In genomic region chr11:107772002-107772401, GRCm38 (mm10) we compare ENCODE assay signal across 22 mouse cellular contexts. TPM values are rescaled to one million over a fixed set of nuclear protein-coding genes. Genes with fewer than 3 reads are reported as not detected.
DNase-seq lines count a peak whose midpoint lies in the region; ATAC-seq lines count a peak whose summit lies in the region.
"Had no signal": no experiment of that assay in that cellular context is flagged by ENCODE, and none has a peak within 500 bp of the region (broad histone marks: within the 10 kb centered on the region; RNA-seq: fewer than 3 reads in every experiment).

No protein-coding gene starts in this region.

- ATAC-seq in hindbrain, embryonic 14.5 days (ENCODE audit: low FRiP score) = no peak
- ATAC-seq in hindbrain, embryonic 11.5 days (ENCODE audit: low FRiP score) = no peak
- ATAC-seq: forebrain, embryonic 16.5 days had no signal

- peak overlapping the region; percentile 8; the same call in 1 of the 2 replicates for H3K27ac ChIP-seq in hindbrain, embryonic 14.5 days
- H3K27ac ChIP-seq in hindbrain, embryonic 11.5 days (ENCODE audit: low read depth, low read length) = no peak overlapping the region
- H3K27ac ChIP-seq: embryonic facial prominence, embryonic 13.5 days; kidney, postnatal 0 days; lung, embryonic 15.5 days; midbrain, embryonic 12.5 days; neural tube, embryonic 13.5 days had no signal

- DNase-seq in hindbrain, embryonic 14.5 days (ENCODE audit: low spot score) = no peak
- DNase-seq in hindbrain, embryonic 11.5 days (ENCODE audit: low spot score) = no peak
- DNase-seq in ovary, postnatal 36 days (ENCODE audit: low spot score) = peak; percentile 15
- no peak for DNase-seq in ovary, postnatal 10 days (ENCODE audit: low spot score)
- DNase-seq in adrenal gland, postnatal 36 days = peak; percentile 55 to 63
- peak; percentile 41 to 56 for DNase-seq in kidney, postnatal 4 days
- no peak for DNase-seq in urinary bladder, postnatal 25 days (ENCODE audit: low spot score)
- DNase-seq in left cerebral cortex, postnatal 4 days = no peak
- DNase-seq: gastrocnemius, postnatal 36 days; heart, postnatal 10 days; layer of hippocampus, adult 9-11 months; right cerebral cortex, postnatal 14 days; spleen, adult 18-20 months; thymus, postnatal 25 days had no signal

- intact Hi-C loops in left cerebral cortex, postnatal 4 days (cut with DNase I) = no loop called here

- no peaks in the 10 kb centered on the region for H3K27me3 ChIP-seq in hindbrain, embryonic 14.5 days (ENCODE audit: control insufficient read depth, insufficient read depth, low read length)
- no peaks in the 10 kb centered on the region for H3K27me3 ChIP-seq in hindbrain, embryonic 11.5 days (ENCODE audit: control insufficient read depth, insufficient read depth, low read length)
- H3K27me3 ChIP-seq: embryonic facial prominence, embryonic 13.5 days; lung, embryonic 15.5 days; midbrain, embryonic 12.5 days; neural tube, embryonic 13.5 days had no signal

- 49% methylated on average over 6 of the region's 6 CpGs for WGBS in hindbrain, embryonic 14.5 days
- 76% methylated on average over 6 of the region's 6 CpGs for whole genome bisulfite sequencing in hindbrain, embryonic 11.5 days

- H3K4me1 ChIP-seq in hindbrain, embryonic 14.5 days (replicated peaks; ENCODE audit: control insufficient read depth, insufficient read depth, low read length) = peaks cover 73% of the 10 kb centered on the region
- H3K4me1 ChIP-seq in hindbrain, embryonic 11.5 days (replicated peaks; ENCODE audit: control insufficient read depth, insufficient read depth, low read length) = peaks cover 5% of the 10 kb centered on the region; the same call in 1 of the 2 replicates
- H3K4me1 ChIP-seq: lung, embryonic 15.5 days had no signal

- H3K4me3 ChIP-seq in hindbrain, embryonic 14.5 days (replicated peaks; ENCODE audit: low read length) = no peak overlapping the region
- H3K4me3 ChIP-seq in hindbrain, embryonic 11.5 days (ENCODE audit: low read depth, low read length) = no peak overlapping the region
- H3K4me3 ChIP-seq: embryonic facial prominence, embryonic 13.5 days; lung, embryonic 15.5 days; midbrain, embryonic 12.5 days; neural tube, embryonic 13.5 days had no signal

- H3K36me3 ChIP-seq in hindbrain, embryonic 14.5 days (replicated peaks; ENCODE audit: control insufficient read depth, insufficient read depth) = peaks cover 10% of the 10 kb centered on the region; the same call in 1 of the 2 replicates
- no peaks in the 10 kb centered on the region for H3K36me3 ChIP-seq in hindbrain, embryonic 11.5 days (ENCODE audit: control insufficient read depth, insufficient read depth, low read length)
- H3K36me3 ChIP-seq: embryonic facial prominence, embryonic 13.5 days; lung, embryonic 15.5 days; midbrain, embryonic 12.5 days had no signal

- no peak overlapping the region for H3K4me2 ChIP-seq in hindbrain, embryonic 14.5 days (replicated peaks)
- H3K4me2 ChIP-seq in hindbrain, embryonic 11.5 days (replicated peaks; ENCODE audit: low read depth, low read length) = no peak overlapping the region
- H3K4me2 ChIP-seq: embryonic facial prominence, embryonic 13.5 days; heart, embryonic 11.5 days; liver, embryonic 11.5 days; lung, embryonic 15.5 days; midbrain, embryonic 12.5 days; neural tube, embryonic 13.5 days had no signal

- no peak overlapping the region for H3K9ac ChIP-seq in hindbrain, embryonic 14.5 days
- H3K9ac ChIP-seq in hindbrain, embryonic 11.5 days (ENCODE audit: low read depth, low read length) = no peak overlapping the region
- H3K9ac ChIP-seq: embryonic facial prominence, embryonic 13.5 days; lung, embryonic 15.5 days; midbrain, embryonic 12.5 days; neural tube, embryonic 13.5 days had no signal

- no peaks in the 10 kb centered on the region for H3K9me3 ChIP-seq in hindbrain, embryonic 14.5 days (ENCODE audit: control insufficient read depth, low read length)
- no peaks in the 10 kb centered on the region for H3K9me3 ChIP-seq in hindbrain, embryonic 11.5 days (ENCODE audit: control insufficient read depth, low read length)
- H3K9me3 ChIP-seq: embryonic facial prominence, embryonic 13.5 days; lung, embryonic 15.5 days; midbrain, embryonic 12.5 days; neural tube, embryonic 13.5 days had no signal

RNA-seq across cellular contexts. Expression of gene Cacng4, which starts 22.4 kb away (rescaled TPM):
- 58.2 and 63.1 TPM in 2 replicates for polyA plus RNA-seq in hindbrain, embryonic 14.5 days (2014; fragmentation: Nextera tagmentation; extraction: Ambion mirVana)
- polyA plus RNA-seq in hindbrain, embryonic 11.5 days (2014; fragmentation: Nextera tagmentation; extraction: Ambion mirVana) = 28.6 and 30.7 TPM in 2 replicates
- total RNA-seq in adrenal gland, postnatal 36 days (2021) = 1 to 10 TPM; 1.9 to 2.0 TPM
- total RNA-seq in left cerebral cortex, postnatal 4 days (2021) = 100 to 1,000 TPM; 184 to 207 TPM

RNA-seq across cellular contexts. Expression of gene Cacng1, which starts 55.7 kb away (rescaled TPM):
- 0.17 and 0.52 TPM in 2 replicates for polyA plus RNA-seq in hindbrain, embryonic 14.5 days (2014; fragmentation: Nextera tagmentation; extraction: Ambion mirVana)
- polyA plus RNA-seq in hindbrain, embryonic 11.5 days (2014; fragmentation: Nextera tagmentation; extraction: Ambion mirVana) = 0.36 and 0.43 TPM in 2 replicates
- under 1 TPM; 0.23 to 0.50 TPM for total RNA-seq in adrenal gland, postnatal 36 days (2021)
- total RNA-seq in left cerebral cortex, postnatal 4 days (2021) = 1 to 10 TPM in 1 of 2 experiments, under 1 TPM in 1; 0.82 to 1.5 TPM
- total RNA-seq: heart, postnatal 10 days had no signal
- polyA plus RNA-seq: heart, embryonic 11.5 days; liver, embryonic 11.5 days; lung, embryonic 15.5 days had no signal

Comparison
In these comparisons a context has a peak if more than half of its experiments do, and no peak if none do; other contexts are left out.
1. DNase-seq: peak in ovary, postnatal 36 days (single experiment), adrenal gland, postnatal 36 days (2 of 2) and kidney, postnatal 4 days (2 of 2); none in hindbrain, embryonic 14.5 days (single experiment), hindbrain, embryonic 11.5 days (single experiment), ovary, postnatal 10 days (single experiment), urinary bladder, postnatal 25 days (single experiment) and left cerebral cortex, postnatal 4 days (single experiment).
2. RNA of gene Cacng4, which starts 22.4 kb away (total RNA-seq): 184 to 207 TPM in left cerebral cortex, postnatal 4 days; 1.9 to 2.0 TPM in adrenal gland, postnatal 36 days; every median in the first group is over 10 times any median in the second.